Mouse (Mus musculus): ENCODE data around the gene Mcat.

The Mcat gene

DNA sequence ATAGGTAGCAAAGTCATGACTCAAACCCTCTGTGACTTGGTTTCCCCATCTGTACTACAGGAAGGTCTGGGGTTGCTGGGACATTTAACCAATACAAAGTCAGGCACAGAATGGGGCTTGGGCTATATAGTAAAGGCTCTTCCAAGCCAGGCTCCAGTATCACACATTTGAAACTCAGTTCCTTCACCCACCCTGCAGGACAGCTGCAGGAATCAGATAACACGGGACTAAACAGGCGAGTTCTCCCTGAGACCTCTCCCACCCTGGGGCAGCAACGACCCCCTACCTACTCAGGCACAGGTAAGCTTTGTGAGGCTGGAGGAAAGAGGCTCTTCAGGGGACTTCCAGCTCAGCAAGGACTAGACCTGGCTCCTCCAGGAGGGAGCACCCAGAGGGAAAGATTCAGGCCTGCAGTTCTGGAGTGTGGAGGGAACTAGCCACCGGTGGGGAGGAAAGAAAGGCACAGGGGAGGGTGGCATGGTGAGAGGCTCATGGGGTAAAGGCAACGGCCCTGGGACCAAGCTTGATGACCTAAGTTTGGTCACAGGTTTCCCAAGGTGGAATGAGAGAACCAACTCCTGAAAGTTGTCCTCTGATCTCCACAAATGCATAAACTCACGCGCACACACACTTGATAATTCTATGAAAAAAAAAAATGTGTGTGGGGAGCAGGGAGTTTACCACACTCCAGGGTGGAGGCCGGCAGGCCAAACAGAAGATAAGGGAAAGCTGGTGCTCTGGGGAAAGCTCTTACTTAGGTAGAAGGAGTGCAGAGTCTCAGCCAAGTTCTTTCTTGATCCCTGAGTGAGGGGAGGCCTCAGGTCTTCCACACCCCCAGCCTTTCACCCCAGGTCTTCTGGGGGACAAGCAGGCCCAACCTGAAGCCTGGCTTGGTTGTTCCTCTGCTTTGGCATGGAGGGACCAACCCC, 28.9 kb upstream of the Mcat start:
- TF ChIP-seq GATA4 (IDR thresholded peaks at IDR 0.05; ENCODE audit: insufficient replicate concordance, low read length) = no peak

GRCm38 (mm10) chr15:83591758-83592157, 28.2 kb upstream of the Mcat start:
- no peak for TF ChIP-seq GATA4 (IDR thresholded peaks at IDR 0.05; ENCODE audit: insufficient replicate concordance, low read length)

GRCm38 (mm10) chr15:83590841-83591240, 27.3 kb upstream of the Mcat start:
- no peak for TF ChIP-seq GATA4 (IDR thresholded peaks at IDR 0.05; ENCODE audit: insufficient replicate concordance, low read length)

DNA sequence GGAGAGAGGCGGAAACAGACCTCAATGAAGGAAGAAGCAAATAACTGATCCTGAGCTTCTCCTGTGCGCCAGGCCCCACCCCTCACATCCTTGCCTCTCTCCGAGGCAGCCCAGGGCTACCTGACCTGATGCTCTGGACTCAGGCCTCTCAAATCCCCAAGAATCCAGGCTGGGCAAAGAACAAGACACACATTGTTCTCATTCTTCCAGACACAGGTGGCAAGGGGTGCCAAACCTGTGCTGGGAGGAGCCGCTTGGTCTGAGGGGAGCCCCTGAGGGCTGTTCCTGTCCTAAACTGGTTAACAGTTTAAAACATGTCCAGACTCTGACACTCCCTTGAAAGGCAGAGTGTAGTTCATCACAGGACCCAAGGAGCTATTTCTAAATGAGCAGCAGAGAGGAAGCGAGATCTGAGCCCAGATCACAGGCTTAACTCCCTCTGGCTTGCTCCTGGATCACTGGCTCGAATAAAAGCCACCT, 21.2 kb upstream of the Mcat start:
- TF ChIP-seq GATA4 (IDR thresholded peaks at IDR 0.05; ENCODE audit: insufficient replicate concordance, low read length) = no peak

GRCm38 (mm10) chr15:83583419-83584156, 20.0 kb upstream of the Mcat start:
- TF ChIP-seq GATA4 (IDR thresholded peaks at IDR 0.05; ENCODE audit: insufficient replicate concordance, low read length) = no peak

DNA sequence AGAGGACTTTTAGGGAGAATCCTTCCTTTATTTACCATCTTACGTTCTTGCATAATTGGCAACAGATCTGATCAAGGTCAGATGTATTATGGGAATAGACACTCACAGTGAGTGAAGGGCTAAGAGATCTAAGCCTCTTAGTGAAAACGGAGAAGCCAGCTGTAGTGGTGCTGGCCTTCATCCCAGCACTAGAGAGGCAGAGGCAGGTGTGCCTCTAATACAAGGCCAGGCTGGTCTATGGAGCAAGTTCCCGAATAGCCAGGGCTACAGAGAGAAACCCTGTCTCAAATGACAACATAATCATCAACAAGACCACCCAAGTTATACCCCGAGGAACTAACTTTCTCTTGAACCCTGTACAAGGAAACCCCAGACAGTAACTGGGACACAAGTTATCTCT, 19.3 kb upstream of the Mcat start:
- no peak for TF ChIP-seq GATA4 (IDR thresholded peaks at IDR 0.05; ENCODE audit: insufficient replicate concordance, low read length)

- no peak for TF ChIP-seq GATA4 (IDR thresholded peaks at IDR 0.05; ENCODE audit: insufficient replicate concordance, low read length)
Measured at GRCm38 (mm10) chr15:83576651-83577050, 13.1 kb upstream of the Mcat start.

DNA sequence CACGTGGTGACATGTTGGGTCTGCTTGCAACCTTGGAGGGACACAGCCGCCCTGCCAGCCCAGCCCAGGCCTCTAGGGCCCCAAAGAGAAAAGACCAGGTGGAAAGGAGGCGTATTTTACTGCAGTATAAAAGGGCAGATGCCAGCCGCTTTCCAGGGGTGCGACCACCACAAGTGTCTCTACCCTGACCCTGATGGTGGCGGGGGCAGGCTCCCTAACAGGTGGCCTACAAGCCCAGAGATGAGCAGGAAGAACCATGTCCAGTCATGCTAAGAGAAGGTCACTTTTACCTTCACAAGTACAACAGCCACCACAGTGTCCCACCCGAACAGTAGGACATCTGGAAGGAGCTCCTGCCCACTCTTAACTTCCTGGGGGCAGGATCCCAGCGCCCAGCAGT, 12.0 kb upstream of the Mcat start:
- TF ChIP-seq GATA4 (IDR thresholded peaks at IDR 0.05; ENCODE audit: insufficient replicate concordance, low read length) = no peak

DNA sequence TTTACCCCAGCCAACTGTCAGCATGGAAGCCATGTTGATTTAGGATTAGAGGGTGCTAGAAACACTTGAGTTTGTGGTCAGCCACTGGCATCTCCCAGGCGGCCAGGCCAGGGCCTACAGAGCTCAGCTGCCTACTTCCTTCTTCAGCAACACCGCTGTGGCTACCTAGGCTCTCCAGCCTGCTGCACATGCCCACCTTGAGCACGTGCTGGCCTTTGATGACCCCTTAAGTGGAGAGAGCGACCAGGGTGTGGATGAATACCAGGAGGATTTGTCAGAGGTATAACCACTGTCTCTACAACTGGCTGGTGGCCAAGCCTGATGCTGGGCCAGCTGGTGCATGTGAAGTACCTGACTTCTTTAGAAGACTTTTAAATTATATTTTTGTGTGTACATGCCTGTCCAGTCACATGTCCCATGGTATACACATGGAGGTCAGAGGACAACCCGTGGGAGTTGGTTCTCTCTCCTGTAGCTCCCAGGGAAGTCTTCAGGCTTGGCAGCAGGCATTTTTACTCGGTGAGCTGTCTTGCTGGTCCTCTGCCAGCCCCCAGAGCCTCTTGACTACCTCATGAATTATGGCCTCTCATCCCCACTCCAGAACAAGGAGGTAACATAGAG, 11.3 kb upstream of the Mcat start:
- TF ChIP-seq GATA4 (IDR thresholded peaks at IDR 0.05; ENCODE audit: insufficient replicate concordance, low read length) = no peak

DNA sequence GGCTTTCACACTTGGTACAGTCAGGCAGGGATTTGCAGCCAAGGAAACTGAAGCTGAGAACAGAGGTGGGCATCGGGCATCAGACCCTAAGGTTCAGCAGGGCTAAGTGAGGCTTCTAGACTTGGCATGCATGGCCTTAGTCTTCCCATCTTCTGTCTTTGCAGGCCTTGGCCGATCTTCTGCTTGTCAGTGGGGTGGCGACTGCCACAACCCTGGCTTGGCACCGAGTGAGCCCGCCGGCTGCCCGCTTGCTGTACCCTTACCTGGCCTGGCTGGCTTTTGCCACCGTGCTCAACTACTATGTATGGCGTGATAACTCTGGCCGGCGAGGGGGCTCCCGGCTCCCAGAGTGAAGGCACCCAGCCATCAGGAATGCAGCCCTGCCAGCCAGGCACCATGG, 10.0 kb upstream of the Mcat start:
- no peak for TF ChIP-seq GATA4 (IDR thresholded peaks at IDR 0.05; ENCODE audit: insufficient replicate concordance, low read length)

GRCm38 (mm10) chr15:83572132-83572531, 8.5 kb upstream of the Mcat start:
- no peak for TF ChIP-seq GATA4 (IDR thresholded peaks at IDR 0.05; ENCODE audit: insufficient replicate concordance, low read length)

DNA sequence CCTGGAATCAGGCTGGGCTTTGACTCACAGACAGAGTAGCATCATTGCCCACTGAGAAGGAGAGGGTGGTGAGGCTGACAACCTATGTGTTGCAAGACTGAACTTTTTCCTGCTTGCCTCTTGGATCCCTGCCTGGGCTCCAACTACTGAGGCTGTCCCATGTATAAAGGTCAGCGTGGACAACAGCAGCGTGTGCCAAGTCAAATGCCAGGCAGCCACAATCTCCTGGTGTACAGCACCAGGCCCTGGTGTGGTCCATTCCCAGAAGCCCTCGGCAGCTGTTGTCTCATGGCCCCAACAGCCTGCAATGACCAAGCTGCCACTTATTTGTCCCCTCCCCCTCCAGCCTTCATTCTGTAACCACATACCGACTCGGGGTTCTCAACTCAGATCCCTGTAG, 8.0 kb upstream of the Mcat start:
- TF ChIP-seq GATA4 (IDR thresholded peaks at IDR 0.05; ENCODE audit: insufficient replicate concordance, low read length) = no peak

DNA sequence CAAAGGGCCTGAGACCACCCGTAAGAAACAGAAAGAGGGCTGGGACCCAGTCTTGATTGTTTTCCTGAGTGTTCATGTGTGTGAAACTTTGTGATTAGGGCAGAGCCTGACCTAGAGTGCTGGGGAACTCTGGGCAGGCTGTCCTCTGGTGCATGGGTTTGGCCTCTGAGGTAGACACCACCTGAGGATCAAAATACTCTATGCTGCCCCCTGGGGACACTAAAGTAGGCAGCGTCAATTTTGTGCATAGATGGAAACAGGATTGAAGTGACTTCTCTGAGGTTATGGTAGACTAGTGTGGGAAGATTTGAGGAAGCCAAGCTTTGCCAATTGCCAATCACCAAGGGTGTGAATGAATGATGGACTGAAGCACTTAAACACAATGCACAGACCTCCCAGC, 7.1 kb upstream of the Mcat start:
- no peak for TF ChIP-seq GATA4 (IDR thresholded peaks at IDR 0.05; ENCODE audit: insufficient replicate concordance, low read length)

DNA sequence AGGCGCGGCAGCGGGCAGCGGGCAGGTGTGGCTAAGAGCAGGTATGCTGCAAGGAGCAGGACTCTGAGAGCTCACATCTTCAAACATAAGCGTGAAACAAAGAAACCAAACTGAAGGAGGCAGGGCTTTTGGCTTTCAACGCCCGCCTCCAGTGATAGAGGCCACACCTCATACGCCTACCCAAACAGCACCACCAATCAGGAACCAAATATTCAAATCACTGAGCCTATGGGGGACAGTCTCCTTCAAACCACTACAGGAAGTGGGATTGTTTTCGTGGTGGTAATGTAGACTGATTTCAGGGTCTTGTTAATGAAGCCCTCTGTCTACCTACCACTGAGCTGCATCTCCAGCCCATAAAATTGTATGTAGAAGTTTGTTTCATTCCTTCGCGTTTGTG, 6.1 kb upstream of the Mcat start:
- TF ChIP-seq GATA4 (IDR thresholded peaks at IDR 0.05; ENCODE audit: insufficient replicate concordance, low read length) = no peak

GRCm38 (mm10) chr15:83568544-83568943, 5.0 kb upstream of the Mcat start:
- TF ChIP-seq GATA4 (IDR thresholded peaks at IDR 0.05; ENCODE audit: insufficient replicate concordance, low read length) = no peak

- TF ChIP-seq GATA4 (IDR thresholded peaks at IDR 0.05; ENCODE audit: insufficient replicate concordance, low read length) = no peak
Measured at GRCm38 (mm10) chr15:83567728-83568127, 4.1 kb upstream of the Mcat start.

Measured in liver, adult (tissue).